Mouse (Mus musculus): ENCODE measurements around the gene Pakap.

Gene Pakap

DNA sequence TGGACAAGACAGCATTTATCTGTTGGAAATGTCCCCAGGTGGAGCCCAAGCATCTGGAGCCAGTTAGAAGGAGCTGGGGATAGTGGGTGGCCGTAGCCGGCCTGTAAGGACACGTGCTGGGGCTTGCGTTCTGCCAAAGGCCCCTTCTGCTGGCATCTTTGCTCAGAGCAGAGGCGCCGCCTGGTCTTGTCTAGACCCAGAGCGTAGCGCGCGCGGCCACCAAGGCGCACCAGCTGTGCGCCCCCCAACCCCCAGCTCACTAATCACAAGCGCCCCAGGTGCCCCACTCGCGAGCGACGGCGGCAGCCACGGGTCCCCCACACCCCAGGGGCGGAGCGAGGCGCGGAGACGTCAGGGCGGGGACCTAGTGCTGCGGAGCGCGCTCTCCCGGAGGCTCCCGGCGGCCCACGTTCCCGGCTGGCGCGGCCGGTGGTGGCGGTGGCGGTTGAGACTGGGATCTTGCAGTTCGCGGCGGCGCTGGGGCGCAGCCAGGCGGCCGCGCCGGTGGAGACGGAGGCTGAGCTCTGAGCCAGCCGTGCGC, at the start of gene Pakap:
Pakap (plus strand) TSS at position 514 of the 541 bp plus-strand sequence.
- DNase-seq (ENCODE audit: low read depth) = no peak

- DNase-seq (ENCODE audit: low read depth) = no peak
These were observed 44.5 kb upstream of the Pakap start for GRCm38 (mm10) chr4:57523456-57523855.

GRCm38 (mm10) chr4:57524461-57524860, 43.5 kb upstream of the Pakap start:
- DNase-seq (ENCODE audit: low read depth) = no peak

- no peak for DNase-seq (ENCODE audit: low read depth)
These were observed 42.6 kb upstream of the Pakap start for GRCm38 (mm10) chr4:57525221-57526011.

- DNase-seq (ENCODE audit: low read depth) = no peak
These were observed 39.7 kb upstream of the Pakap start for GRCm38 (mm10) chr4:57528296-57528695.

- no peak for DNase-seq (ENCODE audit: low read depth)
These were observed 34.3 kb upstream of the Pakap start for GRCm38 (mm10) chr4:57533686-57534085.

DNA sequence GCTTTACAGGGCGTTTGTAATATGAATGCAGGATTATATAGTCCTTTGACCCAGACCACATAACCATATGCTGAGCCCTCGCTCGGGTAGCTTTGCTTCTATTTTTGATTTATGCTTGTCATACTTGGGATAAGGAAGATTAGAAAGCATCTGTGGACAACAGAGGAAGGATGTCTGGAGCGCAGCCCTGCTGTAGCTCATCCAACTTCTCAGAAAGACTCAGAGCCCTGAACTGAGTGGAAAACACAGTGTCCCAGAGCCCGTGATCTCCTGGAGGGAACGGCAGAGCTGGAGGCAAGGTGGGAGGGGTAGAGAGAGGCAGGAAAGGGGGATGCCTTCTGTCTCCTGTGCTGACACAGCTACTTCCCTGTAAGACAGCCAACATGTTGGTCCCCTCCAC, 33.7 kb upstream of the Pakap start:
- DNase-seq (ENCODE audit: low read depth) = no peak

- peak; percentile 9 for DNase-seq (ENCODE audit: low read depth)
These were observed 32.9 kb upstream of the Pakap start for GRCm38 (mm10) chr4:57535087-57535486.

- DNase-seq (ENCODE audit: low read depth) = no peak
These were observed 29.8 kb upstream of the Pakap start for GRCm38 (mm10) chr4:57538029-57538688.

DNA sequence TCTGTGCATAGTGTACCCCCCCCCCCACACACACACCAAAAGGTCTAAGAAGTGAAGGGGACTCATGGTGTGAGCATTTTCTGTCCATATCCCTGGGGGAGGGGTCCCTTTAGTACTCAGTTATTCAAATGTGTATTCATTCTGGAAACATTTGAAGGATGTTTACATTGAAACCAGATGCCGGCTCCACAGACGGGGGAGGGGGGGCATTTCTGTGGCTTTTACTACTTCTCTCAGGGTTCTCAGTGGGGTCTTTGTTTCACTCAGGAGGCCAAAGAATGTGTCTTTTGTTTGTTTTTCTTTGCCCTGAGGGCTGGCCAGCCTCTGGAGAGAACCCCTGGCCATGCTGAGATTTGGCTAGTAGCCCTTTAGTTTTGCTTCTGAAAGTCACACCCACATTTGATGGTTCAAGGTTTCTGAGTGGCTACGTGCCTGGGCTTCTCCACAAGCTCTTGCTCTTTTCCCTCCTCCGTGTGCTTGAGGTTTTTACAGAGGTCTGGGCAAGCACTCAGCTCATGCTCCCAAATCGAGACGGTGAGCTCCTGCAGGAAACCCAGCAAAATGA, 24.2 kb upstream of the Pakap start:
- DNase-seq (ENCODE audit: low read depth) = no peak

DNA sequence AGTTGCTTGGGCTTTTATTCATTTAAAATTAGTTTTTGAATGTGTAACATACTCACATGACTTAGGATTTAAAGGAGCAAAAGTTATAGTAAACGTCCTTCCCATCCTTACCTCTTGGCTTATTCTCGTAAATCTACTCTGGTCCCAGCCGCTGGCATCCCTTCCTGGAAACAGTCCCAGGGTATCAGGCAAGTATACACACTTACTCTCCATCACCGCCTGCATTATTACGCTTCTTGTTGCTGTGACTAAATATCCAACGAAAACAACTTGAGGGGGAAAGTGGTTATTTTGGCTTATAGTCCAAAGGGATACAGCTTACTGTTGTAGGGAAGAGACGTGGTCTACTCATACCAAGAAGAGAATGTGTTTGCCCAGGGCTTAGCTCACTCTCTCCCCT, 20.2 kb upstream of the Pakap start:
- DNase-seq (ENCODE audit: low read depth) = no peak

GRCm38 (mm10) chr4:57550216-57550615, 17.8 kb upstream of the Pakap start:
- DNase-seq (ENCODE audit: low read depth) = no peak

DNA sequence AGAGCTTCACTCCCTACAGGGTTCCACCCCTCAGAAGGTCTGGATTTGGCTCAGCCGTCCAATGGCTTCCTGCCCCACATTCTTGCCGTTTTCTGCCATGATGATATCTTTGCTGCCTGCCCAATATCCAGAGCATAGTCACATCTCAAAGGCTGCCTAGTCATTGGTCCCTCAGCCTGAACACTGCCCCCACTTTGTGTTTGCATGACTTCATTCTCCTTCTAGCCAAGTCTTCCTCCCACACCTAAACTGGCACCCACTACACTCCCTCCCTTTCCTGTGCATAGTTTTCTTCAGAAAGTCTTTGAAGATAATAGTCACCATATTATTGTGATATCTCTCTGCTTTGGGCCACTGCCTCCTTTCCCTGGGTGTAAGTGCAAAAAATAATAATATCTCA, 10.9 kb upstream of the Pakap start:
- no peak for DNase-seq (ENCODE audit: low read depth)

- DNase-seq (ENCODE audit: low read depth) = no peak
These were observed 8.5 kb upstream of the Pakap start for GRCm38 (mm10) chr4:57559438-57559837.

GRCm38 (mm10) chr4:57560010-57560409, 8.0 kb upstream of the Pakap start:
- no peak for DNase-seq (ENCODE audit: low read depth)

- no peak for DNase-seq (ENCODE audit: low read depth)
These were observed 6.9 kb upstream of the Pakap start for GRCm38 (mm10) chr4:57561055-57561454.

DNA sequence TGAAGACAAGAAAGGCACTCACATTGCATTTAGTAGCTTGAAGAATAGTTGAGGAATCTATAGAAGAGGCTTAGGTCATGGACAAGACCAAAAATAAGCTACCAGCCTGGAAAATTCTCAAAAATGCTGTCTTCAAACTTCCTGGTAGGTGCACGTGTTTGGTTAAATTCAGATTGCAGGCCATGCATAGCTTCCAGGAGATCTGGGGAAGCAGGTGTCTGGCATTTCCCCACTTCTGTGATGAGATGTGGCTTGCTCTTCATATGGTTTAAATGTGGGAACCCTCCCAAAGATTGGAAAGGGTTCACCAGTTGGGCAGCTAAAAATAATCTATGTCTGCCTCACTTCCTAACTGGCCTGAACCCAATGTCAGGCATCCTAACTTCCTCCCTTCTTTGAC, 2.7 kb upstream of the Pakap start:
- DNase-seq (ENCODE audit: low read depth) = no peak

DNA sequence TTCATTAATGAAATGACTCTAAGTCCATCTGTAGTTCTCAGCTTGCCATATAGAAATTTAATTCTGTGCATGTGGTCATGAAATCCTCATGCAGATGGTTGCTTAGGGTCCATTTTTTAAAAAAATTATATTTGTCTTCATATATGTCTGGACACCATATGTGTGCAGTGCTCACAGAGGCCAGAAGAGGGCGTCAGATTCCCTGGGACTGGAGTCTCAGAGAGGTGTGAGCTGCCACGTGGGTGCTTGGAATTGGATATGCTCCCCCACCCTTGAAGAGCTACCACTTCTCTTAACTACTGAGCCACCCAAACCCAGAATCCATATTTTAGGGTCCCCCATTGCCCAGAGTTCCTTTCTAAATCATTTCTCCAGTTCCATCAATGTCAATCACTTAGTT, 2.2 kb upstream of the Pakap start:
- DNase-seq (ENCODE audit: low read depth) = no peak

DNA sequence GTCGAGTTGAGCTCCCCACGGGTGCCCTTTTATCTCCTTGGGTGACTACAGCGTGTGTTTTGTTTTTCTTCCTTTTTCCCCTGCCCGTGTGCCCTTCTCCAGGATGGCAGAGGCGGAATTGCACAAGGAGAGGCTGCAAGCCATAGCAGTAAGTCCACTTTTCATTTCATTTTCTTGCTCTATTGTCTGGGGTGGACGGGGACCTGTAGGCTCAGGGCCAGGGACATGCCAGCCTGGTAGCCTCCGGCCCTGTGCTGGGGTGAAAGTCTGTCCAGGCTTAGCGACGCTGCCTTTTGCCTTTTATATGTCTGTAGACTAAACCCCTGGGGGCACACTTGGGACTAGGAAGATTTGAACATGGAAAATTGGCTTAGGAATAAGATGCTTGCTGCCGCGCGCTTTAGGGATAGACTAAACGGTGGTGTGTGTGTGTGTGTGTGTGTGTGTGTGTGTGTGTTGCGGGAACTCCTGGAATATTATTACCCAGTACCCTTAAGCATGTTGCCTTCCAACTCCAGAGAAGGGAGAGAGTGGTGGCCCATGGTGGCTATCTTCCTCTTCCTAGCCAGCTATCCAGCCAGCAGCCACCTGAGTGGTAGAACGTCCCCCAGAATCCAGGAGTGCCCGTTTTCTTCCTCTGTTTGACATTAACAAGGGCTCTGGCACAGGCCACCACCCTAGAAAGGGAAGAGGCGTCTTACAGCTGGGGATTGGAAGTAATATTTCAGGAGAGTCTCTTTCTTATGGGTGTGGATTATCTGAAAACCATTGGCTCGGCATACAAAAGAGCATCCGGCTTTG, 489 bp downstream of the Pakap start:
- DNase-seq (ENCODE audit: low read depth) = no peak

GRCm38 (mm10) chr4:57569069-57569355, 1.0 kb downstream of the Pakap start:
- no peak for DNase-seq (ENCODE audit: low read depth)

GRCm38 (mm10) chr4:57569711-57570110, 1.7 kb downstream of the Pakap start:
- no peak for DNase-seq (ENCODE audit: low read depth)

- DNase-seq (ENCODE audit: low read depth) = no peak
These were observed 2.2 kb downstream of the Pakap start for GRCm38 (mm10) chr4:57570229-57570628.

Data from induced T-regulatory cell, adult 2 months (primary cell).